Mouse (Mus musculus) central nervous system, embryonic 14 days (tissue): Measurements from ENCODE around the gene Olfr983. TPM values are rescaled to one million over a fixed set of nuclear protein-coding genes. Genes with fewer than 3 reads are reported as not detected.

ENCODE experiments used
- polyA plus RNA-seq: library from polyadenylated mRNA; depleted of rRNA; stranded (reverse); fragments of >200 nt; gene quantifications from 2 replicates; pipeline ENCODE4 v1.2.3, GENCODE M21; 2012; rRNA removed

Gene Olfr983
- not detected in 2 replicates for polyA plus RNA-seq

DNA sequence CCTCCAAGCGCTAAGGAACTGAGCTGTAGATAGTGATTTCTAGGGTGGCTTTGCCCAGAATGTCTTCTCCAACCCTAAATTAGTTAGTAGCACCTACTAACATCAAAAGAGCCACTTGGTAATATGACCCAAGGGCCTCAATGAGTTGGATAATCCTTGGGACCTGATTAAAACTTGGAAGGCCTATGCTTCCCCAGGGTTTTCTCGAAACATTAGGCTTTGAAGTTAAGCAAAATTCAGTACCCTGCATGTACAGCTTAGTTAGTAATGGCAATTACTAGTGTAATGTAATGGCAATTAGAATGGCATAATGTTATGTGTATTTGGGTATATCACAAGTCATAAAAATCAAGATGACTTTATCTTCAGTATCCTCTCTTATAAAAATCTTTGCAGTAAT lies at the start of gene Olfr983:
Gene Olfr983 (minus strand): TSS at position 101 of the 400 bp plus-strand sequence.

DNA sequence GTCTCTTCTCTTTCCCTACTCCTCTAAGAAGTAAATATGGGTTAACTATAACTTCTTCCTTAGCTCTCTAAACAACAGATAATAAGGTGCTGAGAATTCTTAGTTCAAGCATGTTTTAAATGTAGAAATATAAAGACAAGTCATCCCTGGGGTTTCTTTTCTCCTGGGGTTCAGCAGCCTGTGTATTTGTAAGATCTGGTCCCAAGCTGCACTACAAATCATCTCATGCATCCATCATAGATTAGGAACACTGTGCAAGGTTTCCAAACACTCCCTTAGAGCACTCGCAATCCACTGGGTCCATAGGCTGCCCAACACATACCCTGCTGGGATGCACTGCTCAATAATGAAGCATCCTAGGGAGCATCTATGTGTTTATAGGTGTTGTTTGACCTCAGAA lies 36.7 kb upstream of the Olfr983 start, which contains the start of gene Olfr985:
Gene Olfr985 (minus strand): TSS at position 101 of the 400 bp plus-strand sequence.

DNA sequence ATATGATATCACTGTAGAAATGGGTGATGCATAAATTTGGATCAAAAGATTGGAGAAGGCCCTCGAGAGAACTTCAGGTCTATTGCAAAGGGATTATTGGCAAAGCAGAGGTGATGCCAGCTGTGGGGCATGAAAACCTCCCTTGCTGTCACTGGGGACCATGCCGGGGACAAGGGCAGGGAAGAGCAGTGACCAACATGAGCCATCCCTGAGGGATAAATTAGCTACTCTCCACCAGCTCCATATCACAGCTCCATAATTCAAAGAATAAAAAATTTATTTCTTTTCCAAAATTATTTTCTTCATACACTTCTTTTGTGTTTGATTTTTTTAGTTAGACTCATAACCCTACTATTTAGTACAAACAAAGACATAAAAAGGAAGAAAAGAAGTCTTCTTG lies 20.7 kb upstream of the Olfr983 start, which contains the start of gene Olfr984:
Gene Olfr984 (minus strand): TSS at position 101 of the 400 bp plus-strand sequence.

DNA sequence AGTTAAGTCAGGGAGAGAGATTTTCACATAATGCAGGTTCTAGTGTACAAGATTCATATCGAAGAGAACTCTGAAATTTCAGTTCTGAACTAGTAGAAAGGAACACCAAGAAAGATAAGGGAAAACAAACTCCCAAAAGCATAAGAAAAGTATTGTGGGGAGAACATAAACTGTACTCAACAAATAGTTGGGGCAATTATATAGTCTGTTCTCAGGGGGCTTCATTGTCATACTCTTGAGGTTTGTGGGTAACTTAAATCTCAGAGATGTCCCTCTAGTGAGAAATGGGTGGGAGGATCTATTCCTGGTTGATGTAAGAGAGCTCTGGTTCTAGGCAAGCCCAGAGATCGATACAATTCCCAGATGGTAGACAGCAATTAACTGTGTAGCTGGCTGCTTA lies 19.9 kb downstream of the Olfr983 start, which contains the start of gene Olfr982:
Gene Olfr982 (plus strand): TSS at position 301 of the 400 bp plus-strand sequence.

Other genes starting within 250 kb of the Olfr983 start
- not detected in 2 replicates for gene Olfr972, start 227.2 kb downstream of the Olfr983 start, polyA plus RNA-seq
- gene Olfr229, start 186.3 kb downstream of the Olfr983 start, polyA plus RNA-seq = not detected in 2 replicates
- gene Olfr974, start 156.1 kb downstream of the Olfr983 start, polyA plus RNA-seq = not detected in 2 replicates
- gene Olfr975, start 141.5 kb downstream of the Olfr983 start, polyA plus RNA-seq = 0.03 and 0.05 TPM in 2 replicates
- gene Olfr976, start 132.5 kb downstream of the Olfr983 start, polyA plus RNA-seq = not detected in 2 replicates
- gene Olfr978, start 101.5 kb downstream of the Olfr983 start, polyA plus RNA-seq = not detected in 2 replicates
- not detected in 2 replicates for gene Olfr979, start 90.1 kb downstream of the Olfr983 start, polyA plus RNA-seq
- not detected in 2 replicates for gene Olfr980, start 84.0 kb downstream of the Olfr983 start, polyA plus RNA-seq
- not detected in 2 replicates for gene Olfr981, start 72.1 kb downstream of the Olfr983 start, polyA plus RNA-seq
- not detected in 2 replicates for gene Olfr982, start 19.8 kb downstream of the Olfr983 start, polyA plus RNA-seq
- not detected in 2 replicates for gene Olfr984, start 20.6 kb upstream of the Olfr983 start, polyA plus RNA-seq
- not detected in 2 replicates for gene Olfr985, start 36.6 kb upstream of the Olfr983 start, polyA plus RNA-seq
- not detected in 2 replicates for gene Tmem225, start 54.5 kb upstream of the Olfr983 start, polyA plus RNA-seq
- gene Olfr986, start 87.3 kb upstream of the Olfr983 start, polyA plus RNA-seq = not detected in 2 replicates
- gene Zfp202, start 98.7 kb upstream of the Olfr983 start, polyA plus RNA-seq = 8.2 and 8.7 TPM in 2 replicates
- gene Scn3b, start 175.6 kb upstream of the Olfr983 start, polyA plus RNA-seq = 88.2 and 90.0 TPM in 2 replicates